ENCODE assay signal across 26 mouse cellular contexts in the genomic region with DNA sequence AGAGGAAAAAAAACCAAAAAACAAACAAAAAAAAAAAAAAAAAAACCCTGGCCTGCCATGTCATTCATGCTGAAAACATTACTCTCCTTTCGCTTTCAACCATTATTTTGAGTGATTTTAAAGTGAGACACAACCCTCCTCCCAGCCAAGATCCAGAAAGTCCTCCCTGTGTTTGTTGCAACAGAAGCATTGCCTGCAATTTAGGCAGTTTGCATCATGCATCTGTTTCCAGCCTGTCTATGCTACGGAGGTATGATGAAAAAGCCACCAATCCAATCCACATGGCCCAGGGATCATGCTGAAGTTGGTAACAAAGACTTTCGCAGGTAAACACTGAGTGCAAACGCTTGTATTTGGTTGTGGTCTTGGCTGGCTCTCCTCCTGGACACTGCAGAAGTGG.
"Had no signal": no experiment of that assay in that cellular context is flagged by ENCODE, and none has a peak within 500 bp of the region (broad histone marks: within the 10 kb centered on the region; RNA-seq: fewer than 3 reads in every experiment).

No protein-coding gene starts in this region.

- H3K4me2 ChIP-seq: embryonic facial prominence, embryonic 12.5 days; embryonic facial prominence, embryonic 13.5 days; embryonic facial prominence, embryonic 15.5 days; forebrain, embryonic 12.5 days; forebrain, embryonic 13.5 days; forebrain, embryonic 15.5 days had no signal

- H3K4me1 ChIP-seq: embryonic facial prominence, embryonic 12.5 days; embryonic facial prominence, embryonic 13.5 days; embryonic facial prominence, embryonic 15.5 days; forebrain, embryonic 13.5 days had no signal

- DNase-seq: cerebellum, adult 8-10 months; cerebellum, adult 9-10 months; cerebellum, adult 9-11 months; cerebellum, postnatal 14 days; cerebellum, postnatal 25 days; cerebellum, postnatal 36 days; embryo, embryonic 11 days; forebrain, postnatal 0 days; gastrocnemius, adult 2 months; gastrocnemius, postnatal 10 days; gastrocnemius, postnatal 14 days; gastrocnemius, postnatal 25 days; gastrocnemius, postnatal 36 days; heart, adult 18-20 months; heart, adult 2 months had no signal

- H3K9ac ChIP-seq: embryonic facial prominence, embryonic 12.5 days; embryonic facial prominence, embryonic 13.5 days; embryonic facial prominence, embryonic 15.5 days; forebrain, embryonic 12.5 days; forebrain, embryonic 13.5 days; forebrain, embryonic 15.5 days; forebrain, postnatal 0 days had no signal

- H3K9me3 ChIP-seq: forebrain, embryonic 15.5 days had no signal

- H3K27ac ChIP-seq: embryonic facial prominence, embryonic 10.5 days; embryonic facial prominence, embryonic 12.5 days; embryonic facial prominence, embryonic 13.5 days; embryonic facial prominence, embryonic 15.5 days; forebrain, embryonic 10.5 days; forebrain, embryonic 12.5 days; forebrain, embryonic 13.5 days; forebrain, embryonic 15.5 days; gastrocnemius, adult 2 months; heart, adult 2 months had no signal

- H3K36me3 ChIP-seq: embryonic facial prominence, embryonic 15.5 days had no signal

- ATAC-seq: forebrain, embryonic 13.5 days; forebrain, embryonic 14.5 days; forebrain, embryonic 15.5 days; forebrain, embryonic 16.5 days; forebrain, postnatal 0 days had no signal

- H3K27me3 ChIP-seq: embryonic facial prominence, embryonic 12.5 days; embryonic facial prominence, embryonic 13.5 days; embryonic facial prominence, embryonic 15.5 days; forebrain, embryonic 12.5 days; forebrain, embryonic 13.5 days; forebrain, embryonic 15.5 days had no signal

- H3K4me3 ChIP-seq: embryonic facial prominence, embryonic 10.5 days; embryonic facial prominence, embryonic 12.5 days; embryonic facial prominence, embryonic 13.5 days; embryonic facial prominence, embryonic 15.5 days; erythroblast, embryonic 14.5 days; forebrain, embryonic 10.5 days; forebrain, embryonic 12.5 days; forebrain, embryonic 13.5 days; forebrain, embryonic 15.5 days; gastrocnemius, adult 2 months; heart, adult 2 months had no signal
